Mouse (Mus musculus) testis, adult 2 months (tissue): ENCODE data around the gene Gsta1.

Experiments
- CTCF ChIP-seq: fragments of 200-500 bp; IDR thresholded peaks from 2 replicates; pipeline ENCODE4 v1.5.1; 2012; ENCODE audit warnings: low read depth, mild to moderate bottlenecking, inconsistent platforms, low read length, moderate library complexity; ENCODE audit not compliant: control insufficient read depth, insufficient read depth, insufficient replicate concordance
- POLR2A ChIP-seq: fragments of 200-500 bp; IDR thresholded peaks from 2 replicates; pipeline ENCODE4 v1.6.1; 2012; ENCODE audit warnings: low read depth, mild to moderate bottlenecking, inconsistent platforms, low read length, moderate library complexity; ENCODE audit not compliant: control insufficient read depth

DNA sequence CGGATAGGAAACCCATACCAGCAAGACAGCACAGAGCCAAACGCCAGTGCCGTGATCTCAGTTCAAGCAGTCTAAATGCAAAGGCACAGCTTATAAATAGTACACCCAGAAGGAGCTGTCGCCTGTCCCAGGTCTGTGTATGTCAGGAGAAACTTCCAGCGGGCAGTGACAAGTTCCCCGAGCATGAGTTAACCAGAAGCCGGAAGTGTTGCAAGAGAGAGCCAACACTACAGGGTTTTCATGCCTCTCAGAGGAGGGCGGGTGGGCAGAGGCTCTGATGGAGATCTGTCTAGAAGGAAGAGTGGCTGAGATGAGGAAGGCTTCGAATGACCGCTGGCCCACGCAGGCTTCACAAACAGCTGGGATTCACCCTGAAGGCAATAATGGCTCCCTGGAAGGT, 5.2 kb upstream of the Gsta1 start:
- TF ChIP-seq CTCF (no peak), POLR2A (no peak)
